Mouse (Mus musculus): ENCODE measurements at regions not wholly inside any gene's neighbourhood (a gene's known extent, or its start where the extent isn't known, plus 50 kb on each side); places are given as distances from the start of the nearest gene placed in this dataset.

DNA sequence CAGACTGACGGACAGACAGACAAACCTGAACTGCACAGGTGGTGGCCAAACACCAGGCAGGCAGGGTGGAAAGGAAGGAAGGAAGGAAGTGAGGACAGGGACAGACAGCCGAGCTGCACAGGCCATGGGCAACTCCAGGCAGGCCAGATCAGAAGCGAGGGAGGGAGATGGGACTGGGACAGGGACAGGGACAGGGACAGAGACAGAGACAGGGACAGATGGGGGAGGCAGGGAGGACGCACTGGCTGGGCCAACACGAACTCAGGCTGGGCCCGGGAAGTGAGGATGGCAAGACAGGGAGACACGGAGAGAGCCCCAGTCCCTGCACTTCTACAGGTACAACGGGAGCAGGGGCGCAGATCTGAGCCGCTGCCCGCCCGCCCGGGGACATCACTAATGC, 94.9 kb upstream of the Rab39b start:
- H3K36me3 ChIP-seq (ENCODE audit: control insufficient read depth, insufficient read depth, low read length), result no peaks in the 10 kb centered on the region
- H3K27ac ChIP-seq (ENCODE audit: low read depth, low read length), result no peak overlapping the region
- H3K4me2 ChIP-seq, result peak overlapping the region; percentile 36
- H3K4me1 ChIP-seq (ENCODE audit: control insufficient read depth, insufficient read depth, low read length), result no peaks in the 10 kb centered on the region
- no peaks in the 10 kb centered on the region for H3K27me3 ChIP-seq (ENCODE audit: control insufficient read depth, insufficient read depth, low read length)
- no peak overlapping the region for H3K9ac ChIP-seq (ENCODE audit: low read depth, low read length)
- WGBS (ENCODE audit: insufficient replicate concordance), result 89% methylated on average over 13 of the region's 13 CpGs
- ATAC-seq (replicated peaks; ENCODE audit: insufficient number of reproducible peaks, low FRiP score, low TSS enrichment), result no peak
- 0 out of 2 replicates have a peak overlapping the region, but pooled peaks have one; percentile 29 for H3K4me3 ChIP-seq (ENCODE audit: low read depth, low read length)
- no peaks in the 10 kb centered on the region; the same call in 1 of the 2 replicates for H3K9me3 ChIP-seq (replicated peaks; ENCODE audit: control insufficient read depth, low read length)

DNA sequence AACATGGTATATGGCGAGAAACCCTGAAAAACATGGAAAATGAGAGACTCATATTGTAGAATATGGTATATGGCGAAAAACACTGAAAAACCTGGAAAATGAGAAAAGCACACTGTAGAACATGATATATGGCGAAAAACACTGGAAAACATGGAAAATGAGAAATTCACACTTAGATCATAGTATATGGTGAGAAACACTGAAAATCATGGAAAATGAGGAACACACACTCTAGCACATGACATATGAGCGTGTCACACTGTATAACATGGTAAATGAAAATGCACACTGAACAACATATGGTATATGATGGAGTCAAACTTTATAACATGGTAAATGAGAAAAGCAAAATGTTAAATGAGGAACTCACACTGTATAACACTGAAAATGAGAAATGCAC, 89.6 kb upstream of the Rab39b start:
- Histone ChIP-seq H3K36me3 (ENCODE audit: control insufficient read depth, insufficient read depth, low read length) (no peaks in the 10 kb centered on the region), H3K9me3 (replicated peaks; ENCODE audit: control insufficient read depth, low read length) (no peaks in the 10 kb centered on the region), H3K27ac (ENCODE audit: low read depth, low read length) (no peak overlapping the region), H3K4me3 (ENCODE audit: low read depth, low read length) (no peak overlapping the region), H3K27me3 (ENCODE audit: control insufficient read depth, insufficient read depth, low read length) (no peaks in the 10 kb centered on the region), H3K9ac (ENCODE audit: low read depth, low read length) (no peak overlapping the region), H3K4me2 (no peak overlapping the region), H3K4me1 (ENCODE audit: control insufficient read depth, insufficient read depth, low read length) (no peaks in the 10 kb centered on the region)
- 84% methylated on average over 4 of the region's 4 CpGs for WGBS (ENCODE audit: insufficient replicate concordance)
- ATAC-seq (replicated peaks; ENCODE audit: insufficient number of reproducible peaks, low FRiP score, low TSS enrichment), result no peak

DNA sequence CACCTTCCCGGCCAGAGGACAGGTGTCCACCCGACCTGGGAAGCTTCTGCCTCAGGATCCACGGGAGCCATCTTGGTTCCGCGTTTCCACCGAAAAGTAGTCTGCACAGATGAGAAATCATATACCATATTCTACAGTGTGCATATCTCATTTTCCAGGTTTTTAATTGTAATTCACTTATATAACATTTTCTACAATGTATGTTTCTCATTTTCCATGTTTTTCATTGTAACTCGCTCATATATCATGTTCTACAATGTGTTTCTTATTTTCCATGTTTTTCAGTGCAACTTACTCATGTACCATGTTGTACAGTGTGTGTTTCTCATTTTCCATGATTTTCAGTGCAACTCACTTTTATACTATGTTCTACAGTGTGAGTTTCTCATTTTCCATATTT, 65.4 kb upstream of the Rab39b start:
- no peaks in the 10 kb centered on the region for H3K9me3 ChIP-seq (replicated peaks; ENCODE audit: control insufficient read depth, low read length)
- H3K4me3 ChIP-seq (ENCODE audit: low read depth, low read length), result no peak overlapping the region
- H3K27ac ChIP-seq (ENCODE audit: low read depth, low read length), result no peak overlapping the region
- no peak overlapping the region for H3K4me2 ChIP-seq
- no peak for ATAC-seq (replicated peaks; ENCODE audit: insufficient number of reproducible peaks, low FRiP score, low TSS enrichment)
- H3K4me1 ChIP-seq (ENCODE audit: control insufficient read depth, insufficient read depth, low read length), result no peaks in the 10 kb centered on the region
- no peaks in the 10 kb centered on the region for H3K36me3 ChIP-seq (ENCODE audit: control insufficient read depth, insufficient read depth, low read length)
- H3K9ac ChIP-seq (ENCODE audit: low read depth, low read length), result no peak overlapping the region
- 89% methylated on average over 7 of the region's 7 CpGs for WGBS (ENCODE audit: insufficient replicate concordance)
- no peaks in the 10 kb centered on the region for H3K27me3 ChIP-seq (ENCODE audit: control insufficient read depth, insufficient read depth, low read length)

All from heart, embryonic 11.5 days (tissue).